Mouse (Mus musculus): ENCODE data around the gene Insr. TPM values are rescaled to one million over a fixed set of nuclear protein-coding genes. Genes with fewer than 3 reads are reported as not detected.
"Not testable (repeated sequence)": the region's sequence is repeated elsewhere in the genome, so short reads cannot be mapped to it uniquely, and the experiment has no call there.

The Insr gene
- polyA plus RNA-seq, 1 experiment from 2014 or later, result 26.3 TPM

- ATAC-seq (replicated peaks; ENCODE audit: insufficient number of reproducible peaks, low FRiP score, low TSS enrichment, low read depth) (no peak), DNase-seq (ENCODE audit: low spot score) (no peak)
- Histone ChIP-seq H3K27ac (replicated peaks; ENCODE audit: low read depth, low read length) (no peak overlapping the region), H3K4me1 (ENCODE audit: control insufficient read depth, insufficient read depth, low read length) (no peaks in the 10 kb centered on the region), H3K9ac (replicated peaks; ENCODE audit: low read length) (no peak overlapping the region), H3K27me3 (ENCODE audit: control insufficient read depth, insufficient read depth, low read length) (no peaks in the 10 kb centered on the region), H3K9me3 (replicated peaks; ENCODE audit: control insufficient read depth, low read length) (no peaks in the 10 kb centered on the region), H3K4me3 (ENCODE audit: low read depth, low read length) (no peak overlapping the region), H3K36me3 (replicated peaks; ENCODE audit: control insufficient read depth, insufficient read depth, low read depth, low read length) (peaks cover 5% of the 10 kb centered on the region), H3K4me2 (ENCODE audit: low read depth, low read length) (no peak overlapping the region)
- 90% methylated on average over 7 of the region's 7 CpGs for WGBS
These were observed 76.6 kb downstream of the Insr start for GRCm38 (mm10) chr8:3202792-3203191.

- H3K4me1 ChIP-seq (ENCODE audit: control insufficient read depth, insufficient read depth, low read length); H3K4me2 ChIP-seq (ENCODE audit: low read depth, low read length); H3K27ac ChIP-seq (replicated peaks; ENCODE audit: low read depth, low read length); ATAC-seq (replicated peaks; ENCODE audit: insufficient number of reproducible peaks, low FRiP score, low TSS enrichment, low read depth); H3K4me3 ChIP-seq (ENCODE audit: low read depth, low read length); DNase-seq (ENCODE audit: low spot score); H3K9me3 ChIP-seq (replicated peaks; ENCODE audit: control insufficient read depth, low read length); H3K9ac ChIP-seq (replicated peaks; ENCODE audit: low read length); H3K27me3 ChIP-seq (ENCODE audit: control insufficient read depth, insufficient read depth, low read length): not testable (repeated sequence)
- peaks cover 13% of the 10 kb centered on the region for H3K36me3 ChIP-seq (replicated peaks; ENCODE audit: control insufficient read depth, insufficient read depth, low read depth, low read length)
These were observed 85.1 kb downstream of the Insr start for GRCm38 (mm10) chr8:3194297-3194696.

GRCm38 (mm10) chr8:3191006-3191405, 88.4 kb downstream of the Insr start:
- H3K4me2 ChIP-seq (ENCODE audit: low read depth, low read length), result no peak overlapping the region
- no peaks in the 10 kb centered on the region for H3K4me1 ChIP-seq (ENCODE audit: control insufficient read depth, insufficient read depth, low read length)
- no peaks in the 10 kb centered on the region for H3K9me3 ChIP-seq (replicated peaks; ENCODE audit: control insufficient read depth, low read length)
- no peak for DNase-seq (ENCODE audit: low spot score)
- H3K27ac ChIP-seq (replicated peaks; ENCODE audit: low read depth, low read length), result no peak overlapping the region
- H3K27me3 ChIP-seq (ENCODE audit: control insufficient read depth, insufficient read depth, low read length), result no peaks in the 10 kb centered on the region
- no peak for ATAC-seq (replicated peaks; ENCODE audit: insufficient number of reproducible peaks, low FRiP score, low TSS enrichment, low read depth)
- peaks cover 8% of the 10 kb centered on the region for H3K36me3 ChIP-seq (replicated peaks; ENCODE audit: control insufficient read depth, insufficient read depth, low read depth, low read length)
- H3K9ac ChIP-seq (replicated peaks; ENCODE audit: low read length), result no peak overlapping the region
- H3K4me3 ChIP-seq (ENCODE audit: low read depth, low read length), result no peak overlapping the region

GRCm38 (mm10) chr8:3187456-3187855, 92.0 kb downstream of the Insr start:
- no peak overlapping the region for H3K4me2 ChIP-seq (ENCODE audit: low read depth, low read length)

GRCm38 (mm10) chr8:3179930-3180329, 99.5 kb downstream of the Insr start:
- no peak overlapping the region for H3K9ac ChIP-seq (replicated peaks; ENCODE audit: low read length)
- no peaks in the 10 kb centered on the region for H3K27me3 ChIP-seq (ENCODE audit: control insufficient read depth, insufficient read depth, low read length)
- peaks cover 3% of the 10 kb centered on the region; the same call in 1 of the 2 replicates for H3K36me3 ChIP-seq (replicated peaks; ENCODE audit: control insufficient read depth, insufficient read depth, low read depth, low read length)
- H3K4me2 ChIP-seq (ENCODE audit: low read depth, low read length), result no peak overlapping the region
- ATAC-seq (replicated peaks; ENCODE audit: insufficient number of reproducible peaks, low FRiP score, low TSS enrichment, low read depth) (no peak), DNase-seq (ENCODE audit: low spot score) (peak; percentile 25)
- no peak overlapping the region for H3K4me3 ChIP-seq (ENCODE audit: low read depth, low read length)
- WGBS, result 67% methylated on average over 1 of the region's 1 CpGs
- no peaks in the 10 kb centered on the region for H3K4me1 ChIP-seq (ENCODE audit: control insufficient read depth, insufficient read depth, low read length)
- H3K27ac ChIP-seq (replicated peaks; ENCODE audit: low read depth, low read length), result no peak overlapping the region
- no peaks in the 10 kb centered on the region for H3K9me3 ChIP-seq (replicated peaks; ENCODE audit: control insufficient read depth, low read length)

More at GRCm38 (mm10) chr8:3187456-3187855, 92.0 kb downstream of the Insr start:
- no peaks in the 10 kb centered on the region for H3K9me3 ChIP-seq (replicated peaks; ENCODE audit: control insufficient read depth, low read length)
- H3K9ac ChIP-seq (replicated peaks; ENCODE audit: low read length), result no peak overlapping the region
- DNase-seq (ENCODE audit: low spot score) (no peak), ATAC-seq (replicated peaks; ENCODE audit: insufficient number of reproducible peaks, low FRiP score, low TSS enrichment, low read depth) (no peak)
- H3K4me1 ChIP-seq (ENCODE audit: control insufficient read depth, insufficient read depth, low read length), result no peaks in the 10 kb centered on the region
- no peaks in the 10 kb centered on the region for H3K27me3 ChIP-seq (ENCODE audit: control insufficient read depth, insufficient read depth, low read length)
- H3K36me3 ChIP-seq (replicated peaks; ENCODE audit: control insufficient read depth, insufficient read depth, low read depth, low read length), result no peaks in the 10 kb centered on the region; the same call in none of the 2 replicates
- H3K4me3 ChIP-seq (ENCODE audit: low read depth, low read length), result no peak overlapping the region
- WGBS, result 86% methylated on average over 1 of the region's 1 CpGs
- H3K27ac ChIP-seq (replicated peaks; ENCODE audit: low read depth, low read length), result no peak overlapping the region

GRCm38 (mm10) chr8:3177440-3177839, 102.0 kb downstream of the Insr start:
- Histone ChIP-seq H3K27ac (replicated peaks; ENCODE audit: low read depth, low read length) (no peak overlapping the region), H3K27me3 (ENCODE audit: control insufficient read depth, insufficient read depth, low read length) (no peaks in the 10 kb centered on the region), H3K36me3 (replicated peaks; ENCODE audit: control insufficient read depth, insufficient read depth, low read depth, low read length) (peaks cover 5% of the 10 kb centered on the region; the same call in 1 of the 2 replicates), H3K9me3 (replicated peaks; ENCODE audit: control insufficient read depth, low read length) (no peaks in the 10 kb centered on the region), H3K4me3 (ENCODE audit: low read depth, low read length) (no peak overlapping the region), H3K9ac (replicated peaks; ENCODE audit: low read length) (no peak overlapping the region), H3K4me2 (ENCODE audit: low read depth, low read length) (no peak overlapping the region), H3K4me1 (ENCODE audit: control insufficient read depth, insufficient read depth, low read length) (no peaks in the 10 kb centered on the region)
- DNase-seq (ENCODE audit: low spot score), result no peak
- no peak for ATAC-seq (replicated peaks; ENCODE audit: insufficient number of reproducible peaks, low FRiP score, low TSS enrichment, low read depth)
- WGBS, result 93% methylated on average over 4 of the region's 4 CpGs

- DNase-seq (ENCODE audit: low spot score) (no peak), ATAC-seq (replicated peaks; ENCODE audit: insufficient number of reproducible peaks, low FRiP score, low TSS enrichment, low read depth) (no peak)
- no peak overlapping the region for H3K4me3 ChIP-seq (ENCODE audit: low read depth, low read length)
- peaks cover 5% of the 10 kb centered on the region; the same call in 1 of the 2 replicates for H3K36me3 ChIP-seq (replicated peaks; ENCODE audit: control insufficient read depth, insufficient read depth, low read depth, low read length)
- WGBS, result 76% methylated on average over 1 of the region's 1 CpGs
- H3K4me2 ChIP-seq (ENCODE audit: low read depth, low read length), result no peak overlapping the region
- H3K9me3 ChIP-seq (replicated peaks; ENCODE audit: control insufficient read depth, low read length), result no peaks in the 10 kb centered on the region
- H3K4me1 ChIP-seq (ENCODE audit: control insufficient read depth, insufficient read depth, low read length), result no peaks in the 10 kb centered on the region
- no peak overlapping the region for H3K27ac ChIP-seq (replicated peaks; ENCODE audit: low read depth, low read length)
- H3K27me3 ChIP-seq (ENCODE audit: control insufficient read depth, insufficient read depth, low read length), result no peaks in the 10 kb centered on the region
- H3K9ac ChIP-seq (replicated peaks; ENCODE audit: low read length), result no peak overlapping the region
These were observed 107.2 kb downstream of the Insr start for GRCm38 (mm10) chr8:3172246-3172645.

GRCm38 (mm10) chr8:3146506-3146905, 132.9 kb downstream of the Insr start:
- DNase-seq (ENCODE audit: low spot score), result no peak
- no peak overlapping the region for H3K9ac ChIP-seq (replicated peaks; ENCODE audit: low read length)
- no peak overlapping the region for H3K27ac ChIP-seq (replicated peaks; ENCODE audit: low read depth, low read length)
- H3K9me3 ChIP-seq (replicated peaks; ENCODE audit: control insufficient read depth, low read length), result no peaks in the 10 kb centered on the region
- H3K4me1 ChIP-seq (ENCODE audit: control insufficient read depth, insufficient read depth, low read length), result no peaks in the 10 kb centered on the region
- 79% methylated on average over 1 of the region's 1 CpGs for WGBS
- no peaks in the 10 kb centered on the region for H3K27me3 ChIP-seq (ENCODE audit: control insufficient read depth, insufficient read depth, low read length)
- no peak overlapping the region for H3K4me2 ChIP-seq (ENCODE audit: low read depth, low read length)
- ATAC-seq (replicated peaks; ENCODE audit: insufficient number of reproducible peaks, low FRiP score, low TSS enrichment, low read depth), result no peak
- no peak overlapping the region for H3K4me3 ChIP-seq (ENCODE audit: low read depth, low read length)
- H3K36me3 ChIP-seq (replicated peaks; ENCODE audit: control insufficient read depth, insufficient read depth, low read depth, low read length), result no peaks in the 10 kb centered on the region

Measured in embryonic facial prominence, embryonic 11.5 days (tissue).